Mouse (Mus musculus) kidney, adult 2 months (tissue): ENCODE measurements around the gene Prickle3.

Experiments used
- CTCF ChIP-seq: fragments of 200-500 bp; conservative IDR thresholded peaks from 2 replicates; pipeline ENCODE4 v1.5.1; 2011; ENCODE audit warnings: low read depth, mild to moderate bottlenecking, control low read depth, low read length, moderate library complexity, mixed read lengths; ENCODE audit not compliant: insufficient read depth, insufficient read length
- POLR2A ChIP-seq: fragments of 200-500 bp; IDR thresholded peaks from one replicate; pipeline ENCODE4 v1.6.1; 2011; ENCODE audit warnings: low read depth, low read length, control low read depth

DNA sequence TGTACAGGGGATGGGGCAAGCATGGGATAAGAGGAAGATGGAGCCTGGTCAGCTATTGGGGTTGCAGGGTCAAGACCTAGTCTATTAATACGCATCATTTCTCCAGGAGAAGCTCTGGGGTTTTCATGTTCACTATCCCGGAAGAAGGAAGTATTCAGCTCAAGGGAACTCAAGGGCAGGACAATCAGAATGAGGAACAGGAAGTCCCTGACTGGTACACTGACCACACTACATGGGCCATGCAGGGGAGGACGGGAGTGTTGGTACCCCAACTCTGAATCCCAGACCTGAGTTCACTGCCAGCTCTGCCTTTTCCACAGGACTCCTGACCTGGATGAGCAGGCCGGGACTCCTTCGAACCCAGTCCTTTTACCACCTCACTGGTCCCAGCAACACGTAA is 24.5 kb upstream of the Prickle3 start:
- TF ChIP-seq POLR2A, result no peak
- TF ChIP-seq CTCF, result no peak
